Mouse (Mus musculus) left cerebral cortex, postnatal 36 days (tissue): ENCODE results near the gene Tmed8. TPM values are rescaled to one million over a fixed set of nuclear protein-coding genes. Genes with fewer than 3 reads are reported as not detected.
A peak's percentile ranks its signal among the peaks of the same experiment; 100 is the strongest.
"Not testable (repeated sequence)": the region's sequence is repeated elsewhere in the genome, so short reads cannot be mapped to it uniquely, and the experiment has no call there.

ENCODE experiments used
- DNase-seq, 2 experiments: peaks; one replicate each; pipeline ENCODE4 v3.0.0; 2021 to 2022; ENCODE audit warnings: low spot score in 2 of 2, mixed read lengths in 1 of 2
- intact Hi-C: fragments of 180-260 bp; cut with DNase I; formaldehyde crosslinking; loops from one replicate; pipeline ENCODE4 v1.15.1; 2025
- total RNA-seq, 2 experiments: library from RNA; stranded (reverse); gene quantifications; 2 replicates each; pipeline ENCODE4 v1.2.3; 2021

Gene Tmed8
- 10 to 100 TPM; 28.0 to 29.1 TPM for total RNA-seq

- peak; percentile 79 to 80 for DNase-seq
- intact Hi-C loops, result loop anchor here (5.0 kb wide), 1 partner anchor 53 kb away; the partner anchor contains the start of genes Gstz1 and Pomt2
These were observed at the start of gene Tmed8 for GRCm38 (mm10) chr12:87199973-87200586. TSS of gene Tmed8 (minus strand) at chr12:87200454.

DNA sequence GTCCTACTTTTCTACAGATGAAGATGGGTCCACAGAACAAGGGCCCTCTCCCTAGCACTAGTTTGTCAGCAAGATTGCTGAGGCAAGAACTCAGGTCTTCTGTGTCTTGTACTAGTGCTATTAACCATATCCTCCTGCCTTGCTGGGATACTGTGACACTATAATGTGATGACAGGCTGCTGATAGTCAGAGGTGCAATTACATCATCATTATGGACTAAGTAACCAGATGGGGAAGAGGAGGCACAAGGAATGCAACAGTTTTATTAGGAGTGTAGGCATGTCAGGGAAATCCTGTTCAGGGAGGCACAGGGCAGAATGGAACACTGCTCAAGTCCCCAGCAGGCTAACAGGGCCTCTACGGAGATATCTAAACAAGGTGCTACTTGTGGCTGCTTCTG is 38.4 kb upstream of the Tmed8 start, which contains the start of gene Noxred1:
Gene Noxred1 (minus strand): TSS at position 101 of the 400 bp plus-strand sequence.
- intact Hi-C loops, result no loop called here
- DNase-seq, result no peak

GRCm38 (mm10) chr12:87236882-87237483 is 36.7 kb upstream of the Tmed8 start:
- DNase-seq, result no peak
- intact Hi-C loops, result no loop called here

- DNase-seq, result no peak
- intact Hi-C loops, result no loop called here
These were observed 30.2 kb upstream of the Tmed8 start for GRCm38 (mm10) chr12:87230379-87230895.

DNA sequence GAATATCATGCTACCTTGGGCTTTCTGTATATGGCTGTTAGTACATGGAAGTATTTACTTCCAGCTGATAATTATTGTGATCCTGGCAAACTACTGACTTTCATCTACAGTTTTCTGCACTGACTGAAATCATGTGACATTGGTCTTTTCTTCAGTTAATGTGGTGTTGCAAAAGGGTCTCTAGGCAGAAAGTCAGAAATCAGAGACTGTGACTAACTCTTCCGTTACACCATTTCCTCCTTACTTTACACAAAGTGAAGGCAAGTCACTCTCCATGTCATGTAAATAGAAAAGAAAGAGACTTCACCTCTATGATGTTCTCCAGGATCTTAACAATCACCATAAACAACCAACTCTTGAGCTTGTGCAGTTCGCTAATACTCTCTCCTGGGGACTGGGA is 29.4 kb upstream of the Tmed8 start:
- intact Hi-C loops, result no loop called here

GRCm38 (mm10) chr12:87226801-87227200 is 26.5 kb upstream of the Tmed8 start:
- intact Hi-C loops, result no loop called here
- no peak for DNase-seq

More for the DNA sequence above, 29.4 kb upstream of the Tmed8 start:
- no peak for DNase-seq

GRCm38 (mm10) chr12:87224950-87225349 is 24.7 kb upstream of the Tmed8 start:
- DNase-seq, result no peak
- intact Hi-C loops, result no loop called here

GRCm38 (mm10) chr12:87219362-87219761 is 19.1 kb upstream of the Tmed8 start:
- DNase-seq, result no peak
- intact Hi-C loops, result no loop called here

DNA sequence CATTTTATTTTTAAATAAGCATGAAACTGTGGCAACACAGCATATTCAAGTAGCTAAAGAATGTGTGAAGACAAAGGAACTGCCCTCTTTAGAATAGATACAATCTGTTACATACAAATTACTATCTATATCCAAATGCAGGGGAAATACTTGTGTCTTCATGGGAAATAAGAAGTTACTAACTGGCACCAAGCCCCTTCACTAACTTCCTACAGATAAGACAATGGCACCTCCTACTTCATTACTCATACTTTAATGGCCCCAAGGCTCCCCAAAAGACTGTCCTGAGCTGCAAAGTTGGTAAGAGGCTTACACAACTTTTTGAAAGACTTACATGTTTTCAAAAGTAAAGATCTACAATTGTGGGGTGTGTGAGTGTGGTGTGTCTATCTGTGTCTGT is 17.3 kb upstream of the Tmed8 start:
- intact Hi-C loops, result no loop called here
- DNase-seq, result no peak

GRCm38 (mm10) chr12:87216053-87216452 is 15.8 kb upstream of the Tmed8 start:
- no peak for DNase-seq
- intact Hi-C loops, result no loop called here

GRCm38 (mm10) chr12:87212844-87213606 is 12.8 kb upstream of the Tmed8 start:
- intact Hi-C loops, result no loop called here

GRCm38 (mm10) chr12:87205789-87206188 is 5.5 kb upstream of the Tmed8 start:
- DNase-seq, intact Hi-C loops: not testable (repeated sequence)

More at GRCm38 (mm10) chr12:87212844-87213606, 12.8 kb upstream of the Tmed8 start:
- DNase-seq, result no peak

- intact Hi-C loops, result loop anchor here (5.0 kb wide), 1 partner anchor 54 kb away; the partner anchor contains the start of genes Gstz1 and Pomt2
- DNase-seq, result no peak
These were observed 1.4 kb upstream of the Tmed8 start for GRCm38 (mm10) chr12:87201694-87202093.

- intact Hi-C loops, result no loop called here
These were observed 865 bp downstream of the Tmed8 start, which contains the start of gene Samd15 for GRCm38 (mm10) chr12:87199206-87199972. TSS of gene Samd15 (plus strand) at chr12:87199723.

GRCm38 (mm10) chr12:87198792-87199191 is 1.5 kb downstream of the Tmed8 start:
- DNase-seq, result no peak
- intact Hi-C loops, result no loop called here

More at GRCm38 (mm10) chr12:87199206-87199972, 865 bp downstream of the Tmed8 start, which contains the start of gene Samd15:
- DNase-seq, result peak in 1 of 2 experiments; percentile 59

DNA sequence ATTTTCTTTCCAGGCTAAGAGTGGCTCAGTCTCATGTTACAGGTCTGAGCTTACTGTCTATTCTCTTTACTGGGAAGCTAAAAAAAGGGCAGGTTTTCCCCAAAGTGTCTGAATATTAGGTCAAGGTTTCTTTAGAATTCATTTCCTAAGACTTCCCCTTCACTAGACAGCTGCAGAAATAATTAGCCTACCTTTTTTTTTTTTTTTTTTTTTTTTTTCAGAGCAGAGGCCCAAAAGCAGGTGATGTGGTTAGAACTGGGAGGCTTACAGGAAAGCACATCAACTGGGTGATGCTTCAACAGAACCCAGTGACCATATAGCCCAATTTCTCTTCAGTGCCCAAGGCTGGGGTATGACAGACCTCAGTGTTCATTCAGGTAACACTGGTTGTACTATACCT is 3.9 kb downstream of the Tmed8 start:
- DNase-seq, result no peak
- intact Hi-C loops, result no loop called here

DNA sequence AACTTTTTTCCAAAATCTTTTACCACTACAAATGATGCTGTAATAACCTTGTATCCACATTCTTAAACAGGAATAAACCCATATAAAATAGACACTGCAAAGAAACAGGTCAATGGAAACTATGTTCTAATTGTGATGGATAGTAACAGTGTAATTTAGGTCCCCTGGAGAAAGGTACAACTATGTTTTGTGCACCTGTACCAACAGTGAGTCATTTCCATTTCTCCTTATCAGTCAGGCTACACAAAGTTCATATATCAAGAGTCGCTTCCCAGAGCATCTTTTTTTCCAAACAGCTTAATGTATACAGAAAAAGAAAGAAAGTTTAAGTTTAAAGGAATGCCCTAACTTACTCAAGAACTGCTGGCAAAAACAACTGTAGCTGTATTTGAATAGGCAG is 5.2 kb downstream of the Tmed8 start:
- DNase-seq, result no peak
- intact Hi-C loops, result no loop called here

GRCm38 (mm10) chr12:87193008-87193407 is 7.2 kb downstream of the Tmed8 start:
- intact Hi-C loops, result no loop called here

GRCm38 (mm10) chr12:87177631-87178030 is 22.6 kb downstream of the Tmed8 start:
- intact Hi-C loops, result no loop called here
- no peak for DNase-seq

More at GRCm38 (mm10) chr12:87193008-87193407, 7.2 kb downstream of the Tmed8 start:
- no peak for DNase-seq
